Mouse (Mus musculus) layer of hippocampus, adult 18-20 months (tissue): ENCODE measurements around the gene H2-M2. TPM values are rescaled to one million over a fixed set of nuclear protein-coding genes. Genes with fewer than 3 reads are reported as not detected.
"Not testable (repeated sequence)": the region's sequence is repeated elsewhere in the genome, so short reads cannot be mapped to it uniquely, and the experiment has no call there.

Experiments
- DNase-seq, 2 experiments: peaks; one replicate each; pipeline ENCODE4 v3.0.0; 2022; ENCODE audit warnings: low spot score in 2 of 2
- long read RNA-seq: library from polyadenylated mRNA; stranded (forward); transcript quantifications from one replicate; pipeline ENCODE4 v2.0.0, GENCODE M21; 2021
- total RNA-seq, 2 experiments: library from RNA; stranded (reverse); gene quantifications; 2 replicates each; pipeline ENCODE4 v1.2.3; 2021

Gene H2-M2
- not detected for total RNA-seq
- long read RNA-seq, result 0 reads

DNA sequence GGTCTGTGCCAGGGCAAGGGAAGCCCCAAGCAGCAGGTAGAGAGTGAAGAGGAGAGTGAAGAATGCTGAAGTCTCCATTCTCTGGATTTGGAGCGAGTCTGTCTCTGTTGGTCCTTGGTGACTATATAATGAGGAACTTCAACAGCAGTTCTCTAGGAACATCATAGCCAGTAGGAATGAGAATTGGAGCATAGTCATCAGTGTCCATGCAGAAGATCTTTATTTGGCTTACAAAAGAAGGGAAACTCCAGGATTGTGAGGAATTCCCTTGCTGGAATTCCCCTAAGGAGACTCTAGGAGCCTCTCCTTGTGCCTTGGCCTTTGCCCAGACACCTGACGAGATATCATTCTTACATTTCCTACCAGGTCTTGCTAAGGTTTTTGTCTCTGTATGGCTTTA lies at the start of gene H2-M2:
Gene H2-M2, minus strand, starts transcription at position 101 of the 400 bp plus-strand sequence.
- DNase-seq, result no peak

DNA sequence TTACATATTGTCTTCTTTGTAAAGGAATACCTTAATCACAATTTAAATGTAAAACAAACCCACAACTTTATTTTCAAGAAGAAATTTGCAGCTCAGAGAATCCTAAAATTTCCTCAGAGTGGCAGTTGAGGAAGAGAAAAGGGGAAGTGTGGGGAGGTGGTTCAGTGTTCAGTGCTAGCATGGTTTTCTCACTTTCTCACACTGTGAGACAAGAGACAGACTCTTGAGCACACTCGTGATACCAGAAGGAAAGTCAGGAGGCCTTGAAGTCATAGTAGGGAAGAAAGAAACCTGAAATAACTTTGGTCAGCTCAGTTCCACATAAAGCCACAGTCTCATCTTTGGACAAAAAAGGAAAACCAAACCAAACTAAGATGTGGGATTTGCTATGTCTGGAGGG lies 42.1 kb upstream of the H2-M2 start:
- DNase-seq, result not testable (repeated sequence)

DNA sequence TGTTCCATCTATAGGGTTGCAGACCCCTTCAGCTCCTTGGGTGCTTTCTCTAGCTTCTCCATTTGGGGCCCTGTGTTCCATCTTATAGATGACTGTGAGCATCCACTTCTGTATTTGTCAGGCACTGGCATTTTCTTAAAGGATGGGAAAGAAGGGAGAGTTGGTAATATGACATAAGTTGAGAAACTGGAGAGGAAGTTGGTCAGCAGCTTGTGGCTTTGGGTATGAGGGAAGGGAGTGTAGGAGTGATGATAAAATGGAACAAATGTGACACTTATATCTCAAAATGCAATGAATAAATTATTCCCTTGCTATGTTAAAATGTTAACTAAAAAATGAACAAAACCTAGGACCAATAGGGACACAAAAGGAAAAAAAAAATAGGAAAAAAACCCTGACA lies 41.3 kb upstream of the H2-M2 start:
- DNase-seq, result not testable (repeated sequence)

DNA sequence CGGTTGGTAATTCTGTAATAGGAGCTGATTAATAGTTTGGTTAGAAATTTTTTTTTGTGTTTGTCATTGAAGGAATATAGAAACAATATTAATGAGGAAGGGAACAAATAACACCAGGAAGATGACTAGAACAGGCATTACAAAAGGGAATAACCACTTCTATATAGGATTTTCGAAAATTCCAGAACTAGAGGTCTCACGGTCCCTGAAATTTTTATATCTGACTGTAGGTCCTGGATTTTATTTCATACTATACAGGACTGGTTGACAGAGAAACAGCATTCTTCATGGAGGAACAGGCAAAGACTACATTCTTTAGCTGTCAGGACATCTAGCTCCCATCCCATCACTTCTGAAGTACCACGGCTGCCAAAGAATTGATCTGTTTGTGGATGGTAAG lies 24.4 kb upstream of the H2-M2 start, which contains the start of gene Olfr111:
Gene Olfr111, plus strand, starts transcription at position 301 of the 400 bp plus-strand sequence.
- DNase-seq, result no peak

DNA sequence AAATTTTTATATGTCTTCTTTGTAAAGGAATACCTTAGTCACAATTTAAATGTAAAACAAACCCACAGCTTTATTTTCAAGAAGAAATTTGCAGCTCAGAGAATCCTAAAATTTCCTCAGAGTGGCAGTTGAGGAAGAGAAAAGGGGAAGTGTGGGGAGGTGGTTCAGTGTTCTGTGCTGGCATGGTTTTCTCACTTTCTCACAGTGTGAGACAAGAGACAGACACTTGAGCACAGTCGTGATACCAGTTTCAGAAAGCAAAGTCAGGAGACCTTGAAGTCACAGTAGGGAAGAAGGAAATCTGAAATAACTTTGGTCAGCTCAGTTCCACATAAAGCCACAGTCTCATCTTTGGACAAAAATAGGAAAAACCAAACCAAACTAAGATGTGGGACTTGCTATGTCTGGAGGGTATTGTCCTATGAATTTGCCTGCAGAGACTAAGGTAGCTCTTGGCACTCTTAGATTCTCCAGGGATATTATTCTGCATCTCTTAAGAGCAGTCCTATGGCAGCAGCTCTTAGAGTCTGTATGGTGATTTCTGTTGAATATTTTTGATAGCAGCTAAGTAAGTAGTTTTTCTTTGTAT lies 8.7 kb upstream of the H2-M2 start, which contains the start of gene Olfr110:
Gene Olfr110, plus strand, starts transcription at position 539 of the 589 bp plus-strand sequence.
- DNase-seq, result peak in 1 of 2 experiments; percentile 0

DNA sequence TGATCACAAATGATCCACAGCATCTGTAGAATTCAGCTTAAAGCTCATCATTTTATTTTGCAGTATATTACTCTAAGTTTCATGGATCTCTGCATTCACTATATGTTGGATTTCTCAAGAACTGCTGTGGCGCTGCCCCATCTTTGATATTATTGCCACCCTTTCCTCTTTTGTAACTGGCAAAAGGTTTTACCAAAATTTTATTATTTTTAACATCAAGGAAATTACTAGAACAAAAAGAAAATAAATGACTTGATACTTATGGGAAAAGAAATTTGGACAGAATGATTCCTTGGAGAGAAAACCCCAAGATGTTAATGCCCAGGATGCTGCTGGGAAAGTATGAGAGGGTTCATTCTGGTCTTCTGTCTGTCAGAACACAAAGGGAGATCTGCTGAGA lies 24.7 kb downstream of the H2-M2 start, which contains the start of gene Olfr109:
Gene Olfr109, plus strand, starts transcription at position 301 of the 400 bp plus-strand sequence.
- DNase-seq, result no peak

DNA sequence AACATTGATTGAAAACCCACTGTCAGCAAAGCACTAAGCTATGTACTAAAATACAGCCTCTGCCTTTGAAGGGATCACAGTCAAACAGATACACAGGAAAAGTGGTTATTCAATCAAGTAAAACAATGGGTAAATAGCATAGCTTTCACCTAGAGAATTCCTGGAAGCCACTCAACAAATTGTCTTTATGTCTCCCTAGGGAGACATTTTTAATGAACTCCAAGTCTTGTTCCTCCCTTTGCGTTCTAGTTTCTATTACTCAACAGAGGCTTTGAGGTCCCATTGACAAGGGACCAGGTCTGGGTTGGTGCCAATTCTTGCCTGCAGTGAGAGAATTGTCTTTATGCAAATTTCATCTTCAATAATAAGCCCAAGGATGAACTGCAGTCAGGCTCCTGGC lies 38.2 kb downstream of the H2-M2 start, which contains the start of gene Olfr108:
Gene Olfr108, plus strand, starts transcription at position 301 of the 400 bp plus-strand sequence.
- DNase-seq, result no peak

Other genes with a start within 250 kb of the H2-M2 start
- gene Olfr97, start 246.2 kb downstream of the H2-M2 start, total RNA-seq, result not detected
- gene Olfr98, start 219.8 kb downstream of the H2-M2 start, total RNA-seq, result not detected
- gene H2-M3, start 213.3 kb downstream of the H2-M2 start, total RNA-seq, result 1 to 10 TPM; 2.6 to 2.8 TPM
- gene Olfr99, start 200.1 kb downstream of the H2-M2 start, total RNA-seq, result not detected
- not detected for gene Olfr101, start 179.2 kb downstream of the H2-M2 start, total RNA-seq
- not detected for gene Olfr102, start 166.5 kb downstream of the H2-M2 start, total RNA-seq
- not detected for gene Olfr103, start 143.9 kb downstream of the H2-M2 start, total RNA-seq
- gene Olfr104-ps, start 124.0 kb downstream of the H2-M2 start, total RNA-seq, result not detected
- not detected for gene Olfr105-ps, start 104.5 kb downstream of the H2-M2 start, total RNA-seq
- not detected for gene Olfr106-ps, start 93.2 kb downstream of the H2-M2 start, total RNA-seq
- gene Olfr107, start 84.3 kb downstream of the H2-M2 start, total RNA-seq, result not detected
- not detected for gene Olfr108, start 38.1 kb downstream of the H2-M2 start, total RNA-seq
- not detected for gene Olfr109, start 24.6 kb downstream of the H2-M2 start, total RNA-seq
- not detected for gene Olfr110, start 8.9 kb upstream of the H2-M2 start, total RNA-seq
- not detected for gene Olfr111, start 24.5 kb upstream of the H2-M2 start, total RNA-seq
- gene Olfr112, start 85.9 kb upstream of the H2-M2 start, total RNA-seq, result not detected
- gene Olfr113, start 94.1 kb upstream of the H2-M2 start, total RNA-seq, result not detected
- gene Olfr114, start 109.2 kb upstream of the H2-M2 start, total RNA-seq, result not detected
- not detected for gene Olfr115, start 143.6 kb upstream of the H2-M2 start, total RNA-seq
- not detected for gene Olfr116, start 143.6 kb upstream of the H2-M2 start, total RNA-seq
- gene Olfr117, start 180.2 kb upstream of the H2-M2 start, total RNA-seq, result not detected
- gene Olfr118, start 183.4 kb upstream of the H2-M2 start, total RNA-seq, result not detected
- not detected for gene Olfr119, start 213.0 kb upstream of the H2-M2 start, total RNA-seq
- gene Olfr120, start 238.3 kb upstream of the H2-M2 start, total RNA-seq, result not detected